24 mouse cellular contexts compared by ENCODE assay signal in genomic region chr9:9696636-9697035, GRCm38 (mm10).
DNase-seq lines count a peak whose midpoint lies in the region; ATAC-seq and TF ChIP-seq lines count a peak whose summit lies in the region.
"Had no signal": no experiment of that assay in that cellular context is flagged by ENCODE, and none has a peak within 500 bp of the region (broad histone marks: within the 10 kb centered on the region; RNA-seq: fewer than 3 reads in every experiment).

No protein-coding gene starts in this region.

- TF ChIP-seq CTCF in forebrain, postnatal 0 days (IDR thresholded peaks at IDR 0.05; ENCODE audit: low read depth) = no peak
- no peak for TF ChIP-seq CTCF in layer of hippocampus, adult 2 months (conservative IDR thresholded peaks at IDR 0.05)

- 50% methylated on average over 3 of the region's 3 CpGs for WGBS in embryonic facial prominence, embryonic 14.5 days
- 68% methylated on average over 3 of the region's 3 CpGs for WGBS in embryonic facial prominence, embryonic 10.5 days
- WGBS in forebrain, postnatal 0 days = 23% methylated on average over 3 of the region's 3 CpGs
- 60% methylated on average over 3 of the region's 3 CpGs for WGBS in forebrain, embryonic 12.5 days

- no peak for ATAC-seq in embryonic facial prominence, embryonic 14.5 days (ENCODE audit: low read depth)
- ATAC-seq in forebrain, postnatal 0 days = peak; percentile 86
- no peak for ATAC-seq in forebrain, embryonic 12.5 days (ENCODE audit: low FRiP score)
- ATAC-seq: CD4-positive, CD25-positive, alpha-beta regulatory T cell, adult 4 months; intestine, embryonic 15.5 days had no signal

- H3K36me3 ChIP-seq in embryonic facial prominence, embryonic 14.5 days (ENCODE audit: control insufficient read depth, insufficient read depth, low read length) = no peaks in the 10 kb centered on the region
- no peaks in the 10 kb centered on the region for H3K36me3 ChIP-seq in embryonic facial prominence, embryonic 10.5 days (replicated peaks)
- H3K36me3 ChIP-seq in forebrain, postnatal 0 days (ENCODE audit: insufficient read depth) = no peaks in the 10 kb centered on the region
- no peaks in the 10 kb centered on the region for H3K36me3 ChIP-seq in forebrain, embryonic 12.5 days (replicated peaks)
- H3K36me3 ChIP-seq: embryonic facial prominence, embryonic 15.5 days; G1E; heart, embryonic 10.5 days; hindbrain, embryonic 13.5 days; intestine, embryonic 15.5 days had no signal

- no peaks in the 10 kb centered on the region for H3K4me1 ChIP-seq in embryonic facial prominence, embryonic 14.5 days (ENCODE audit: control insufficient read depth, insufficient read depth, low read length)
- no peaks in the 10 kb centered on the region for H3K4me1 ChIP-seq in embryonic facial prominence, embryonic 10.5 days
- no peaks in the 10 kb centered on the region for H3K4me1 ChIP-seq in forebrain, postnatal 0 days (ENCODE audit: insufficient read depth)
- H3K4me1 ChIP-seq in forebrain, embryonic 12.5 days = no peaks in the 10 kb centered on the region
- H3K4me1 ChIP-seq: embryonic facial prominence, embryonic 15.5 days; heart, embryonic 10.5 days; hindbrain, embryonic 13.5 days; intestine, embryonic 15.5 days had no signal

- peak; percentile 11 for DNase-seq in embryonic facial prominence, embryonic 14.5 days (ENCODE audit: low spot score)
- DNase-seq in embryonic facial prominence, embryonic 10.5 days (ENCODE audit: low spot score) = no peak
- peak; percentile 46 for DNase-seq in forebrain, postnatal 0 days
- peak in 1 of 2 experiments; percentile 13 for DNase-seq in layer of hippocampus, adult 2 months (ENCODE audit: low spot score in 2 of 2)
- no peak for DNase-seq in layer of hippocampus, adult 8-10 months (ENCODE audit: low spot score in 2 of 2)
- no peak for DNase-seq in ovary, postnatal 10 days (ENCODE audit: low spot score)
- DNase-seq: adrenal gland, postnatal 10 days; B cell, adult 2 months; cerebellum, adult 18-20 months; cerebellum, adult 9-11 months; cerebellum, postnatal 36 days; gastrocnemius, postnatal 10 days; heart, adult 18-20 months; heart, postnatal 10 days; heart, postnatal 4 days; kidney, adult 18-20 months had no signal

- H3K9me3 ChIP-seq in embryonic facial prominence, embryonic 14.5 days (ENCODE audit: control insufficient read depth, low read length) = no peaks in the 10 kb centered on the region
- H3K9me3 ChIP-seq in embryonic facial prominence, embryonic 10.5 days = no peaks in the 10 kb centered on the region
- no peaks in the 10 kb centered on the region for H3K9me3 ChIP-seq in forebrain, postnatal 0 days (ENCODE audit: low read length)
- no peaks in the 10 kb centered on the region for H3K9me3 ChIP-seq in forebrain, embryonic 12.5 days
- H3K9me3 ChIP-seq: embryonic facial prominence, embryonic 15.5 days; G1E; heart, embryonic 10.5 days; hindbrain, embryonic 13.5 days; intestine, embryonic 15.5 days had no signal

- no peaks in the 10 kb centered on the region for H3K27me3 ChIP-seq in embryonic facial prominence, embryonic 14.5 days (replicated peaks; ENCODE audit: control insufficient read depth, insufficient read depth, low read length)
- H3K27me3 ChIP-seq in embryonic facial prominence, embryonic 10.5 days (replicated peaks; ENCODE audit: low read depth, poor library complexity, severe bottlenecking) = no peaks in the 10 kb centered on the region
- no peaks in the 10 kb centered on the region for H3K27me3 ChIP-seq in forebrain, postnatal 0 days (ENCODE audit: insufficient read depth, low read length)
- H3K27me3 ChIP-seq in forebrain, embryonic 12.5 days = no peaks in the 10 kb centered on the region
- H3K27me3 ChIP-seq: embryonic facial prominence, embryonic 15.5 days; hindbrain, embryonic 13.5 days; intestine, embryonic 15.5 days had no signal

- H3K9ac ChIP-seq in embryonic facial prominence, embryonic 14.5 days (ENCODE audit: low read depth, low read length) = no peak overlapping the region
- no peak overlapping the region for H3K9ac ChIP-seq in forebrain, postnatal 0 days
- no peak overlapping the region for H3K9ac ChIP-seq in forebrain, embryonic 12.5 days
- H3K9ac ChIP-seq: embryonic facial prominence, embryonic 15.5 days; hindbrain, embryonic 13.5 days; intestine, embryonic 15.5 days had no signal

- no peak overlapping the region for H3K4me3 ChIP-seq in embryonic facial prominence, embryonic 14.5 days (ENCODE audit: low read depth, low read length)
- no peak overlapping the region for H3K4me3 ChIP-seq in embryonic facial prominence, embryonic 10.5 days
- H3K4me3 ChIP-seq in forebrain, postnatal 0 days (ENCODE audit: low read depth, low read length) = no peak overlapping the region
- H3K4me3 ChIP-seq in forebrain, embryonic 12.5 days (replicated peaks) = no peak overlapping the region
- no peak overlapping the region for H3K4me3 ChIP-seq in layer of hippocampus, adult 2 months
- H3K4me3 ChIP-seq: embryonic facial prominence, embryonic 15.5 days; erythroblast, embryonic 14.5 days; heart, embryonic 10.5 days; hindbrain, embryonic 13.5 days; intestine, embryonic 15.5 days had no signal

- H3K27ac ChIP-seq in embryonic facial prominence, embryonic 14.5 days (replicated peaks; ENCODE audit: low read depth, low read length) = no peak overlapping the region
- H3K27ac ChIP-seq in embryonic facial prominence, embryonic 10.5 days (replicated peaks) = no peak overlapping the region
- no peak overlapping the region for H3K27ac ChIP-seq in forebrain, postnatal 0 days (ENCODE audit: low read depth, low read length)
- H3K27ac ChIP-seq in forebrain, embryonic 12.5 days = no peak overlapping the region
- peak overlapping the region; percentile 51; the same call in 1 of the 2 replicates for H3K27ac ChIP-seq in layer of hippocampus, adult 2 months
- H3K27ac ChIP-seq: embryonic facial prominence, embryonic 15.5 days; heart, embryonic 10.5 days; hindbrain, embryonic 13.5 days; intestine, embryonic 15.5 days had no signal

- no peak overlapping the region for H3K4me2 ChIP-seq in embryonic facial prominence, embryonic 14.5 days (ENCODE audit: low read depth, low read length)
- no peak overlapping the region for H3K4me2 ChIP-seq in forebrain, postnatal 0 days (ENCODE audit: low read depth)
- H3K4me2 ChIP-seq in forebrain, embryonic 12.5 days = no peak overlapping the region
- H3K4me2 ChIP-seq: embryonic facial prominence, embryonic 15.5 days; hindbrain, embryonic 13.5 days; intestine, embryonic 15.5 days had no signal

Comparison
In these comparisons a context has a peak if more than half of its experiments do, and no peak if none do; other contexts are left out.
1. DNase-seq: peak in embryonic facial prominence, embryonic 14.5 days (single experiment) and forebrain, postnatal 0 days (single experiment); none in embryonic facial prominence, embryonic 10.5 days (single experiment), layer of hippocampus, adult 8-10 months (0 of 2) and ovary, postnatal 10 days (single experiment).